Mouse (Mus musculus) MN1 (cell line): ENCODE measurements at regions not wholly inside any gene's neighbourhood (a gene's known extent, or its start where the extent isn't known, plus 50 kb on each side); places are given as distances from the start of the nearest gene placed in this dataset.

Source experiments
- DNase-seq: peaks from one replicate; pipeline ENCODE4 v3.0.0-alpha.2; 2016; ENCODE audit warnings: low spot score

DNA sequence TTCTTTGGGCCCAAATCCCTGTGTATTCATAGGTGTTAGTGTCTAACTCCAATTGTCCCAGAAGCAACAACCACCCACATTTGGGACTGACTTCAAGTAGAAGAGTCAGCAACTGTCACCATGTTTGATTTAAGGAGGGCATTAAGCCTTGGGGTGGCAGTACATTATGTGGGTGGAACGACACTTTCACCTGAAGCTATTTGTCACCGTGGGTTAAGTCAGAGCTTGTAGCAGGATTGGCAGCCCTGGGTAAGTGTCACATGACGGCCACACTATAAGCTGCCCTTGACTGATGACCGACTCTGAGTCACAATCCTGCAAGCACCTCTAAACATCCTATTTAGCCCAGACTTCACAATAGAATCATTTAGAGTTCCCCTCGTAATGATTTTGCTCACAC is 236.7 kb upstream of the A1bg start:
- DNase-seq: no peak

DNA sequence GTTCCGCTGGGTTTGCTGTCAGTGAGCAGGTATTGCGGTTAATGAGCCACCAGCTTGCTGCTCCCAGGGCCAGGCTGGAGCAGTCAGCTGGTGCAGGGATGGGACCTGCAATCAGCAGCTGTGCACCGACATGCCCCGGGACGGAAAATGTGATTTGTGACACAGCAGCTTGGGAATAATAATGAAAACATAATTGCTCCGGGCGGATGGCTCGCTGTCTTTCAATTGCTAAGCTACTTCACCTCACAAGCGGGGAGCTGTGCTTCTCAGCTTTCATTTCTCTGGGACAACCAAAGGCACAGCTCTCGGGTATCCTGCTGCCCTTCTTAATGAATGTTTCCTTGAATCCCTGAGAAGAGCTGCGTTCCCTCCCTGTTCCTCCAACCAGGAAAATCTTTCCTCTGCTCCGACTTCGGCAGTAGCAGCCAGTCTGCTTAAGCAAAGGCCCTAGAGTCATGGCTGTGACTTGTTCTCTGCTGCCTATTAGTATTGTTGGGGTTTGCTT is 235.3 kb upstream of the A1bg start:
- no peak for DNase-seq

DNA sequence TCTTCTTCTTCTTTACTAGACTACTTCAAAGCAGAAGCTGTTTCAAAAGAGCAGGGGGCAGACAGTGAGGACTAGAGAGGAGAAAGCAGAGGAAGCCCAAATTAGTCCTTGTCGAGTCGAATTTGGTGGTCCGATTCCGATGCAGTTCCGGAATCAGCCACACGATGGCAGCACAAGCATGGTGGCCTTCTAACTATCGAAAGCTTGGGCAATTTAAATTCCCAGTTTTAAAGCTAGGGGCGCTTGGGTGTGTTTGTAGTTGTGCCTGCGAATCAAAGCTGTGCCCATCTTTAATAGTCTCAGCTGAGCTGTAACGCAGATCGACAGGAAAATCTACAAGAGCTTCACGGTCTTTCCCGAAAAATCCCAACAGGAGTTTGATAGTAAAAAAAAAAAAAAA is 234.7 kb upstream of the A1bg start:
- peak; percentile 77 for DNase-seq

DNA sequence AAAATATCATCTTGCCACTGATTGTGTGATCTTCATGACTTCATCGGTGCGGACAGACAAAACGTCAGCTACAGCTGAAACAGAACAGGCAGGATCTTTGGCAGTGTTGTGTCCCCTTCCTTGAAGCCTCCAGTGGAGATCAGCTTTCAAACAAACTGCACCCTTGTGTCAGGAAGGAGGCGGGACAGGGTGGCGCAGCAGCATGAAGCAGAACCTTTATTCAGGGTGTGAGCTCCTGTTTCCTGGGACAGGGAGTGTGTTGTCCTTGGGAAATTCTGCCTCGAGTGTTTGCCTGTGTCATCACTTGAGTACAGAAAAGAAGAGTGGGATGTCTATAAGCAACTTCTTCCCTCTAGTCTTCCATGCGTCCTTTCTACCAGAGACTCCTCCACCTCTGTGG is 232.7 kb upstream of the A1bg start:
- DNase-seq: no peak

DNA sequence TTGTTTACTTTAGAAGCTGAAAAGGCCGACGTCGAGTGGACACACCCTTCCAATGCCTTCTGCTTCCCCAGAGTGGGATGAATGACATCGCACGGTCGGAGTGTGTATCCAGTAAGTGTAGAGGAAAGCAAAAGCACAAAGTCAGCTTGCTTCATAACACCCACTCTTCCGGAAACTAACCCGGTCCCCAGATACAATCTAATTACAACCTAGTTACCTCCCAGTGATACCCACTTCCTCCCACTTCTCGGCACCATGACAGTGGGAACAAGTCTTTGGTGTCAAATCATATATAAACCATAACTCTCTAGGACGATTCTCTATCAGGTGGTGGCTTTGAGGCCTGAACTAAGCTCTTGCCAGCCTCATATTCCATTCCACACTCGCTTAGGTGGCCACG is 231.4 kb upstream of the A1bg start:
- no peak for DNase-seq

DNA sequence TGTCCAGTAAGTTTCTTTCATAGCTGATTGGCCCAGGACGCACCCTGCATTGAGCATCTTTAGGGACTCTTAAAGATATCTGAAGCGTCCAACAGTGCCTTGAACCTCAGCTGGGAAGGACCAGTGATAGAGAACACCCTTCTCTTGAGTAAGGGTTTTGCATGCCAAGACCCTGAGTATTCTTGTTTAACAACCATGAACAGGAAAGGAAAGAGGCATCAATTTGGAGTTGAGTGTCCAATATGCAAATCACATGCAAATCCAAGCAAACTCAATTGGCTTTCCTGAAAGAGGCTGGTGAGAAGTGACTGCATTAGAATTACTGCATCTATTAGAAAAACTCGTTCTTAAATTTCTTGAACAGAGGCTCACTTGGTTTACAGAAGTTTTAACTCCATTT is 220.0 kb upstream of the A1bg start:
- DNase-seq: no peak

DNA sequence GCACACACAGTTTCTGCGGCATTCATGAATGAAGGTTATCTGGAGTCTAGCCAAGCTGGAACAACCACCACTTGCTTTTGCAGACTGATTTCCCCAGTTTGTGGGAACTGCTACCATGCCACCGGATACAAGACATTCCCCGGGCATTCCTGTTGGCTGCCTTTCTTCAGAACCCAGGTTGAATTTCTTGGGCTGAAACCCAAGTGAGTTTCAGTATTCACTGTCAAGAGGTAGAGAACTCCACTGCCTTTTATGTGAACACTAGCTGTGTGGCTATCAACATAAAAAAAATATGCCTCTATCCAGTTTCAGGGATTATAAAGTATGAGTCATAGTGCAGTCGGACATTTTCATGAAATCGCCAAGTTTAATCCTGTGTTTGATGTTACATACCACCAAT is 216.3 kb upstream of the A1bg start:
- no peak for DNase-seq

DNA sequence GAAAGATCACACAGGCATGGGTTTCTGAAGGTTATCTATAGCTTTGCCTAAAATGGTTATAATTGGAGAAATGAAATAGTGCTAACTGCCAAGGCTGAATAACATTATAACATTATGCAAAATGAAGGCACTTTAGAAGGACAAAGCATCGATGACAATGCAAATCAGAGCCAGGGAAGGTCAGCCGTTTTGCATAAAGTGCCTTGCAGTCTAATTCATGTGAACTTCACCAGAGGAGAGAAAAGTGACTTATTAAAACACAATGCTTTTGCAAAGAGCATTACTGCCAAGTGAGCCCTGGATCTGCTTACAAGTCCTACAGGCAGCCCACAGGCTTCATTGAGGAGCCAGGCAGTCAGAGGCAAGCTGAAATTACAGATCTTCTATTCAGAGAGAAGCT is 214.0 kb upstream of the A1bg start:
- DNase-seq: no peak

DNA sequence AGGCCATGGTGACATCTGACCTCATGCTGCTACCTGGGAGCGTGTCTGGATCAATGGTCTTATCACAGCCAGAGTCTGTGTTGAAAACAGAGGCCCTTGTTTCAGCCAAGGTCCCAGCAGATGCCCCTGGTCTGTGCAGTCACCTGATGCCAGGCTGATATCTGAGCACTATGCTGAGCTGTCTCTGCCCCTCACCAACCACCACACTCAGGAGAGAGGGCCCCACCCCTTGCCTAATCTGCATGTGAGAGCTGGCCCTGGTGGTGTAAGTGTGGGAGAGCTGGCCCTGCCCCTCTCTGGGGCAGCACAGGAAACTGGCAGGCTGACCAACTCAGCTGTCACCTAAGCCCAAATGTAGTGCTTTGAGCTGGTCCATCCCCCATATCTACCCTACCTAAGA is 210.5 kb upstream of the A1bg start:
- DNase-seq: no peak

DNA sequence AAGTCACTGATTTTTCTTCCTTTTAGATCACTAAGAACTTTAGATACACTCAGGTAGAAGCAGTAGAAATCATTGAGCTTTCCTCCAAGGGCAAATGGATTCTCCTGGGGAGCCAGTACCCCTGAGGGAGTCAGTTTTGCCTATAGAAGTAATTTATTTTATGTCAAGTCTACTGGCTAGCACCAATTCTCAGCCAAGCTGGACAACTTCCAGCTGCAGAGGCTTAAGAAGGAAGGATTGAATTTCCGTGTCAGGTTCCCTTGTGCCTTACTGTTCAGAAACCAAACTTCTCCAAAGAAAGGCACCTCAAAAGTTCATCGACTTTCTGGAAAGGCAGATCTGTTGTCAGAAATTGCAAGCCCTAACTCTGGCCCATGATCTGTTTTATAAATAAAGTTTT is 205.2 kb upstream of the A1bg start:
- DNase-seq: no peak

DNA sequence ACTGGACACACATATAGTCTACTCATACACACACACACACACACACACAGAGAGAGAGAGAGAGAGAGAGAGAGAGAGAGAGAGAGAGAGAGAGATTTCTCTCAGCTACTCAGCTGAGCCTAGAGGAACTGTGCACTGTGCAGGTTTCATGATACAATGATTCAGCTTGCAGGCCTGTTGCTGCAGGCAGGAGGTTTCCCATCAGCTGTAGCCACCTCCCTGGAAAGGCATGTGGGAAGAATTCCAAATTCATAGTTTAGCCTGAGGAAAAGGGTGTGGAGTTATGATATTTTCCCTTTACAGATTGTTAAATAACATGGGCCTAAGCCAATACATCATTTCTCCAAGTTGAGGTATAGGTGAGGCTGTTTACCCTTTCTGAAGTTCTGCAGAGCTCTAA is 204.3 kb upstream of the A1bg start:
- no peak for DNase-seq

DNA sequence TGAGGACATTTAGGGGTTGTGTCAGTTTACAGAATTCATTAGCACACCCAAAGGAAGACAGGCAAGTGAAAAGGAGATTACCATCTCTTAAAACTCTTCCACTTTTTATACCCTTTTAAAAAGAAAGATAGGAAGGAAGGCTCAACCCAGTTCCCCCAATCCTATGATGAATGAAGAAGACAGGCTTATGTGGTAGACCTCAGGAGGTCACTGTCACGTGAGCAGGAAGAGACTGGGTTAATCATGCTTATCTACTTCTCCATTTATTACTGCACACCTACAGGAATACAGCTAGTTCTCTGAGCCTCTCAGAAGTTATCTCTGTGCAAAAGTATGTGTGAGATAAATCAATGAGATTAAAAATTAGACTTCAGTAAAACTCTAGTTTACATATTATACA is 194.1 kb upstream of the A1bg start:
- DNase-seq: no peak

DNA sequence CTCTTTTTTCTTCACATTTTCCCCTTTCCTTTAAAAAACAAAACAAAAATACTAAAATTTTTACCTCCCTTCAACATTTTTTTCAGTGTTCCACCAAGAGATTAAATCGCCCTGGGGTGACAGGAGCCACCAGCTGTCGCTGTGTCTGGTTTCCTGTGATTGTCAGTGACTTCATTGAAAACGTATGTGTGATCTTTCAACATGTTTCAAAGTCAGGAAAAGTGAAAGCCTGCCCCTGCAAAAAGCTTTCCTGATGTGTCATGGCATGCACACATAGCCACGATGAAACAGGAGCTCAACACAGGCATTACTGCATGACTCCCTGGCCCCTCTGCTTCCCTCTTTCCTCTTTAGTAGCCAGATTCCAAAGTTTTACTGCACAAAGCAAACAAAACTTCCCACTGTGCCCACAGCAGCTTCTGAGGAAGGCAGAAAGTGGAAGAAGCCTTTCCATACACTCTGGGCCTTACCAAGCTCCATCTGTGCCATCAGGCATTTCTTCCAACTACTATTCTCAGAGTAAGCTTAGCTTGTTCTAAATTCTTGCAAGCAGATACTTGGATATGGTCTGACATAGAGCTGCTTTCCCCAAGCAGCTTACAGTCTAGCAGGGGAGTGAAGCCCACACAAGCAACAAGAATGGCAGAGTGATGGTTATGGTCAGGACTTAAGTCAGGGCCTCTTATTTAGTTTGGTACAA is 186.8 kb upstream of the A1bg start:
- no peak for DNase-seq

DNA sequence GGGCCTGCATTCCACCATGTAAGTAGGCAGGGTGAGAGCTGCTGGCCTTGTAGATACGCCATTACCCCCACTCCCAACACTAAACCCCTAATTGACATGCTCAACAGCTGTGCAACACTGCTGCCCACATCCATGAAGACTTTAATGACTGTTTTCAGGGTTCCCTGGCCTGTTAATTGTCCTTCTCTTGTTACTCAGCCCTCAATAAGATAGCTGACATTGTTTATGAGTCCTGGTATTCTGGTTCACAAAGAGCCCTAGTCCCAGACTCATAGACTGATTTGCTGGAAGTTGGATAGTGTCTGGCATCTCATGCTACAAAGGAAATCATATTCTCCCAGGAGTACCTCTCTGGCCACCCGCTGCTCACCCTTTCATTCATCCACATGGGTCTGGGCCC is 186.1 kb upstream of the A1bg start:
- no peak for DNase-seq

DNA sequence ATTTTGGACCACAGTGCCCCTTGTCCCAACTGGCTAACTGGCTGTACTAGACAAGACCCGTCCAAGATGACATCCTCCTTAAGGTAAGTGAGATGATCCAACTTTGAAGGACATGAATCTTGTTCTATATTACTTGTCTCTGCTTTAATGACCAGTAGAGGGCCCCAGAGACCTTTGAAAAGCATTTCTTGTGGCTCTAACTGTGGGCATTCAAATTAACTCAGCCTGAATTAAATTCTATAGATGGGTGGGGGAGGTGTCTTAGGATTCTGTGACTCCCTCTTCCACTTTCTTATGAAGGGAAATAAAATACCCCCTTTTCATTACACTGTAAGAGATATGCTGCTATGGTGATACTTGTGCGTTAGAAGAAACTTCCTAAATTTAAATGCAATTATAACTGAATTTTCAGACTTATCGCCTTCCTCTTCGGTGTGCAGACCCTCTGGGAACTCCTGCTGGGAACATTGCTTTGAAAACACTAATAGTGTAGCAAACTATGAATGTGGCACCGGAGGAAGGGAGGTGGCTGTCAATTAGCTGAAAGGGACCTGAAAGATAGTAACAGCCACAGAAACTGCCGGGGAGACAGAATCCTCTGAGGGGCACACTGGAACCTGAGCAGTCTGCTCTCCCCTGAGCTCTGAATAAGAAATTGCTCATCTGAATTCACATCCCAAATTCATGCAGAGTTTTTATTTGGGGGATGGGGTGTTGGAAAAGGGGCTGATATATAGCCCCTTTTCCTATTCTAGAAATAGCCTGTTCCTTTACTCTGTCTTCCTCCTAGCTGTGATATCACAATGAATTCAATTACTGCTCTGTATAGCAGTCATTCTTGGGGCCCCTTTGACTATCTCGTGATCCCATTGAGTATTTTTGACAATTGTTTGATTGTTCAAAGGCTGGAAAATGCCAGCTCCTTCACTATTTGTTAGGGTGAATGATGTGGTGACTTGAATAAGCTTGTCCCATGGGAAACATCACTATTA is 179.9 kb upstream of the A1bg start:
- DNase-seq: peak; percentile 48

DNA sequence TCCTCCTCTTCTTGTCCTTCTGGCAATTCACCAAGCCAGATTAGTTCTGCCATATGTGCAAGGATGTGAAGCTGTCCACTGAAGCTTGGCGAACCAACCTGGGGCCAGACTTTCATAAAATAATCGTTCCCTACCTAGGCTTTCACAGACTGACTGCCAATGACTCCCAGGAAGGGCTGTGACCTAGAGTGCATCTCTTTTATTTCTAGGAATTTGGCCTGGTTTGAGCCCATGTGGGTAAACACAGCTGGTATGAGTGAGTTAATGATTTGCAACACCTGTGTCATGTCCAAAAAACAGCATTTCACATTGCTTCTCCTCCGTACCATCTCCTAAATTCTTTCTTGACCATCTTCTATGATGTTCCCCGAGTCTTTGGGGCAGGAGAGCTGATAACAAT is 178.0 kb upstream of the A1bg start:
- DNase-seq: no peak

DNA sequence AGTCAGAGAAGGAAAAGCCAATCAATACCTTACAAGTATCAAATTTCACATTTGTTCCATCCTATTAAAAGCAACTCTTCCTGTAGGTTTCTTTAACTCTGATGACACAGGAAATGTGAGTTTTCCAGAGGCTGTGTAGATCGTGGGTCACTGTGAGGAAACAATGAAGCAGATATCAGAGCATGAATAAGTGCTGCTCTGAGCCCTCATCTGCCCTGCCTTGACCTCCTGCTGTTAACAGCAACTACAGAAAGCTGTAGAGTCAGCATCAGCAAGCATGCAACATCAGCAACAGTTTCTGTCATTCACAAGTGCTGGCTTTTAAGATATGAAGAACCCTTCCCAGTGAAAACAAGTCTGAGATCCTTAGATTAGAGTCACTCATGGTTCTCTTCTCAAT is 176.2 kb upstream of the A1bg start:
- no peak for DNase-seq

DNA sequence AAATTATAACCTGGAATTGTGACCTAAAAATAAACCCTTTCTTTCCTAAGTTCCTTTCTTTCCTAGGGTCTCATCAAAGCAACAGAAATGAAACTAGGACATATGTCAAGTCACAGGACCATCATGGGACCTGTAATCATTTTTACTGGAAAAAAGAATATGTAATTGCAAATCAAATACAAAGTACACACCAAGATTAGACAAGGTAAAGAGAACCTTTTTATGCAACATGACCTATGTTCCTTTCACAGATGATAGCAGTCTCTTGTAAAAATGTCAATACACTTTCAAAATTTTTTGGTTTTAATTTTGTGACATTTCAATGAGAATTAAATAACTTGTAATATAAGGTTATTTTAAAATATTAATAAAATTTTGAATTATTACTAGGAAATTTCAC is 175.7 kb upstream of the A1bg start:
- no peak for DNase-seq

DNA sequence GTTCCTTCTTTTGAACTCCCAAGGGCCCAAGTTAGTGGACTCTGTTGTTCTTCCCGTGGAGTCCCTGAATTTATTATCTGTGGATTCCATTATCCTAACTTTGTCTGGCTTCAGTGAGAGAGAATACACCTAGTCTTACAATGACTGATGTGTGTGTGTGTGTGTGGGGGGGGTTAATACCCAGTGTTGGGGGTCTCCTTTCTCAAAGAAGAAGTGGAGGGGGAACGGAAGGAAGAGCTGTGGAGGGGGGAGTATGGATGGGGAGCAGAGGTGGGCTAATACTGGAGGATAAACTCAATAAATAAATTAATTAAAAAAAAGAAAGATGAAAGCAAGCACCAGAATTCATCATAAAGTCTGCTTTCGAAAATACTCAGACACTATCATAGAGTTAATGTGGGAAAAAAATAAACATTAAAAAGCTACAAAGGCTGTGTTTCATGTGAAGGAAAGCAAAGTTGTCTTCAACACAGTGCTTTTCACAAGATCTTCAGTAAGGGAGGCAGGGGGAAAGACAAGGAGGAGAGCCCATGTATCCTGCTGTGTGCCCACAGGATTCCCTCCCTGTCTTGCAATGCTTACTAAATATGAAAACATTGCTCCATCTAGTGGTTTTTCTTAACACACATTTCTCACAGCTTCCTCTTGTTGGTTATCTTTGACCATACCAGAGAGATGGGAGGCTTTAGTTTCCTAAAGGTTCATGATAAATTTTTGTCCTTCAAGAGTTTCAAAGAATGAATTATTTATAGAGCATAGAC is 173.4 kb upstream of the A1bg start:
- DNase-seq: peak; percentile 10

DNA sequence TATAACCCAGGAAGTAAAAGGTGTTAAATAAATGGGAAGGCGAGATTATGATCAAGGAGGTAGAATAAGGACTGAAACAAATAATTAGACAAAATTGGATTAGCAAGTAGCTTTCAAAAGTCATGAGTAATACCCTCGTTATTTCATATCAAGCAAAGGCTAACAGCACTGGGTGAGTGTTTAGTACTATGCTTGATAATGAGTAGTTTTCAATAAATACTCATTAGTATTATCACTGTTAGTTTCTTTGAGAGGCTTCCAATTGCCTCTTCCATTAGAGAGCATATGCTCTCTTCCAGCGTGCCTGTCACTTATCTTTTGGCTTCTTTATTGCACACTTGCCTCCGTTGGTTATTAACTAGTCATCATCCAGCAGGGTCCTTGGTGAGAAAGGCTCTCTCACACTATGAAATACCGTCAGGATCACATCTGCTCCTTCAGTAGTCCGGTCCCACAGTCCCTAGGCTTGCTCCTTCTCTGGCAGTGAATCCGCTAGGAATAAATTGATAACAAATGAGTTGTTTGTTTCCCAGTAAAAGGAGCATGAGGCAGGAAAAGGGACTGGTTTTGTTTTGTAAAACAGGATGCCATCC is 132.3 kb upstream of the A1bg start:
- no peak for DNase-seq

DNA sequence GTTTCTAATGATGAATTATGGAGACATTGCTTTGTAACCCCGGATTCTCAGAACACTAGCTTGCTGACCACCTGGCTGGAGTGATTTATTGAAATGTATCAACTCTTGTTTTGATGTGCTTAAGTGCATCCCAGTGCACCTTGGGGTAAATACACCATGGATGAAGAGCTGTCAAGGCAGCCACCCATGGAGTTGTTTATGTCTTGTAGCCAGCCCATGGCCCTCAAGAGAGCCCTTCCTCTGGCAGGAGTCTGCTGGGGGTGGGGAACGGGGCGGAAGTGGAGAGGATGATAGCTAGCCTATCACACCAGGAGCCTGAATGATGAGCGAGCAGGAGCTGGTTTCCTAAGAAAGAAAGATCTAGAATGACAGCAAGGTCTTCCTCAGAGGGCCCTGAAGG is 128.6 kb upstream of the A1bg start:
- DNase-seq: no peak

DNA sequence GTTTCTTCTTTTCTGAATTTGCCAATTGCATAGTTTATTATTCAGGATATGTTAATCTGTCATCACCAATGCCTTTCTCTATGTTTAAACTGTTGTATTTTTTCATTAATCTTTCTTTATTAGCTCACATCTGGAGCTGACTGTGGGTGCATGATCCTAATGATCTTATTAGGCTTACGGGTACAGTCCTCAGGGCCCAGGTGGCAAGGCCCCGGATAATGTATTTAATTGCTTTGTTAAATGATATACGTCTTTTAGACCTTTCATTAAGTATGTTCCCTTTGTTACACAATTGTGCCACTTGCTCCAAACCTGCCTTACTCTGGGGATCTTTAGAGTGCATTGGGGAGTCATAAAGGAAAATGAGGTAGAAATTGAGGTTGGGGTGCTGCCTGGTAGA is 86.7 kb upstream of the A1bg start:
- no peak for DNase-seq
